Mouse (Mus musculus) layer of hippocampus, postnatal 25 days (tissue): ENCODE data around the gene Fto. TPM values are rescaled to one million over a fixed set of nuclear protein-coding genes. Genes with fewer than 3 reads are reported as not detected.

Experiments
- DNase-seq, 2 experiments: peaks; one replicate each; pipeline ENCODE4 v3.0.0; 2022; ENCODE audit warnings: mixed read lengths in 2 of 2, low spot score in 1 of 2; ENCODE audit errors: extremely low spot score in 1 of 2
- total RNA-seq, 2 experiments: library from RNA; stranded (reverse); gene quantifications; 2 replicates each; pipeline ENCODE4 v1.2.3; 2021

The Fto gene
- total RNA-seq, 2 experiments from 2014 or later = 138 TPM

- DNase-seq = no peak
Measured at GRCm38 (mm10) chr8:91592436-91593105, 279.2 kb downstream of the Fto start.

DNA sequence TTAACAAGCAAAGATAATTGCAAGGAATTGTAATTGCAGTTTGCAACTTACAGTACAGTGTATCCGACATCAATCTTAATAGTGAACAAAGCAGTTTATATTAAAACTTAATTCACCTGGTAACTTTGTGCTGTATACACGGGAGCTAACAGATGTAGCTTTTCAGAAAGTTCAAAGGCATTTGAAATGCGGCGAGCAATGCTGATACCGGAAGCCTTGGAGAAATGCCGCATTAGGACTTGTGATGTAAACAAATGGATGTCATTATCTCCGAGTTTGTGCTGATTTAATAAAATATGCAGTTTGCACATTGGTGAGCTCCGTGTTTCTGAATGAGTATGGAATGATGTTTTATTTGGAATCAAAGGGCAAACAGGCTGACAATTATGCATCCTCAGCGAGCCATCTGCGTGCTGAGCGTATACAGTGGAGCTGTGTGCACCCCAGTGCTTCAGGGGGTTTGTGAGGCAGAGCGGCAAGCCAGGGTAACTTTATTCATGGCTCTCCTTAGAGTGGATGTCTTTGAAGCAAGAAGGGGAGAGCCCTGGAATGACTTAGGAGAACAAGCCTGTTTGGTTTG is 280.0 kb downstream of the Fto start:
- DNase-seq = no peak

GRCm38 (mm10) chr8:91599349-91599837 is 286.1 kb downstream of the Fto start:
- DNase-seq = no peak

- no peak for DNase-seq
Measured at GRCm38 (mm10) chr8:91603751-91604150, 290.4 kb downstream of the Fto start.

DNA sequence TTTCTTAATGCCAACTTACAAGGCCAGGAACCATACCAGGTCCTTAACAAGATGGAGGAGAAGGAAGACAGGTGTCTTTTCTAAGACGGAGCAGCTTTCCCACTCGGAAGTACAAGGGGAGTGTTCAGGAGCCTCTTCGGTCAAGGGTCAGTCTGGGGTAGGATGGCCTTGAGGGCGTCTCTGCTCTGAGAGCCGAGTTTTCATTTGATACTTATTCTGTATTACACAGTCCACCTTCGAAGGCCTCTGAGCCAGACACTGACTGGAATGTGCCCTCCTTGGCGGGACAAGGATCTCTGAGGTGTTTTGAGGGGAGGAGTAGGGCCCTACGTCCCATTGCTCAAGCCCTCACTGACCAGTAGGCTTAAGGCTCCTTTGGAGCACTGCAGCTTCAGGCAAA is 292.6 kb downstream of the Fto start:
- DNase-seq = no peak

DNA sequence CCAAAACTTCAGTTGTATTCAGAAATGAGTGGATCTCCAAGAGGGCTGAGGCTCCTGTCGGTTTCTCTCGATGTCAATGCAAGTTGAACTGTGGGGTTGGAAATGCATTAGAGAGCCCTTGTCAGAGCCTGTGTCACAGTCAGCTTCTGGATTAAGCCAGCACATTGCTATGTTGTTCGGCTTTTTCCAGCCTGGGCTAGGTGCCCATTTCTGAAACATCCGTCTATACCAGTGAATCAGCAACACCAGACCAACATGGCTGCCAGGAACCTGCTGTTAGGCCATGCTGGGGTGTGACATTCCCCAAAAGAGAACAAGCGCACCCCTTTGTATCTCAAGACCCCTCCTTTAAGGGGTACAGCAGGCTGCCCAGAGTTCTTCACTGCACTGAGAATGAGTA is 293.8 kb downstream of the Fto start:
- DNase-seq = no peak

DNA sequence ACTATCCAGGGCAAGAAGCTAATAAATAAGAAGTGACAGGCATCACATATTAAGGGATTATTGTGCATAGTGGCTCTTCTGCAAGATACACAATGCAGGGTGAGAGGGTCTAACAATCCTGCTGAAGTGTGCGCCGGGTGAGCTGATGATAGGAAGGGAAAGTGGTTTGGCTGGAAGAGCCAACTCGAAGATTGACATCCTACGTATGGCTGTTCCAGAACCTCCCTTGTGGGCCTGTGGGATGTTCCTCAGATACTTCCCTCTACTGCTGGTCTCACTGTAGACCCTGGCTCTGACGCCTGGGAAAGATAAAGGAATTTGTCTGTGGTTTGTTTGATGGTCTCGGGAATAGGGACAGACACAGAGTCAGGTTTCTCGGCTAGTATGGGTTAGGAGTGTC is 297.9 kb downstream of the Fto start:
- DNase-seq = no peak

GRCm38 (mm10) chr8:91611723-91612362 is 298.5 kb downstream of the Fto start:
- no peak for DNase-seq

- no peak for DNase-seq
Measured at GRCm38 (mm10) chr8:91612387-91613130, 299.2 kb downstream of the Fto start.

- no peak for DNase-seq
Measured at GRCm38 (mm10) chr8:91613603-91614002, 300.3 kb downstream of the Fto start.

- no peak for DNase-seq
Measured at GRCm38 (mm10) chr8:91615196-91615595, 301.9 kb downstream of the Fto start.

DNA sequence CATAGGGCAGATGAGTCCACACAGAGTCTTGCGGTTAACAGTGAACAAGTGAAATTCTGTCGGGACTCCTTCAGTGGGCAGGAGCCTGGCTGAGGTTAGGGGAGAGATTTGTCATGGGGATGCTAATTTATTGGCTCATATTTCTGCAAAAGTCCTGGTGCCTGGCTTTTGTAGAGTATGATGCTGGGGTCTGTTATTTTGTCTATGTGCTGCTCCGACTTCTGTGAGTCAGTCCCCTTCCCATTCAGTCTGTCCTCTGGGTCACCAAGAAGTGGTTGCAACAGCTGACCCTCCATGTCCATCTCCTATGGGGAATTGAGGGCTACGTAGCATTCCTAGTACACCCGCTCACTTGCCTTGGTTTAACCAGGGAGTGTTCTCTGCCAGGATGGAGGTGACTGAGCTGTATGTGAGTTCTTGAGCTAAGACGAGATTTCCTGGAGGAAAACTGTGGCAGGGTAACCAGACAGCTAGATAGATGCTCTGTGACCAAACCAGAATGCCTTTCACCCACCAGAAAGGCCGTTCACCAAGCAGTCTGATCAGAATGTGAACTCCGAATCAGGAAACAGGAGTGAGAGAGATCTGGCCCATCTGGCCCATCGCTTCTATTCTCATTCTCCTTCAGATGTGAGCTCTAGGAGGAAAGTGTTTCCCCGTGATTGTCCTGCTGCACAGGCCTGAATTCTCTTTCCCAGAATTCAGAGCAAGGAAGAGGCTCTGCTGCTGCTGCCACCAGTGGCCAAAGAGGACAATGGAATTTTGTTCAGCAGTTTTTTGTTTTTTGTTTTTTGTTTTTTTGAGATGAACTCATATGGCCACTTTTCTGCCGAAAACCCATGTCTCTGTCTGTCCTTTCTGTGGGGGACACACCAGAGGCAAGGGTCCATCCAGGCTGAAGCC is 302.7 kb downstream of the Fto start:
- DNase-seq = no peak

- DNase-seq = no peak
Measured at GRCm38 (mm10) chr8:91617772-91618171, 304.4 kb downstream of the Fto start.

- DNase-seq = no peak
Measured at GRCm38 (mm10) chr8:91622757-91623156, 309.4 kb downstream of the Fto start.

- peak in 1 of 2 experiments; percentile 17 for DNase-seq
Measured at GRCm38 (mm10) chr8:91625686-91626558, 312.6 kb downstream of the Fto start.

DNA sequence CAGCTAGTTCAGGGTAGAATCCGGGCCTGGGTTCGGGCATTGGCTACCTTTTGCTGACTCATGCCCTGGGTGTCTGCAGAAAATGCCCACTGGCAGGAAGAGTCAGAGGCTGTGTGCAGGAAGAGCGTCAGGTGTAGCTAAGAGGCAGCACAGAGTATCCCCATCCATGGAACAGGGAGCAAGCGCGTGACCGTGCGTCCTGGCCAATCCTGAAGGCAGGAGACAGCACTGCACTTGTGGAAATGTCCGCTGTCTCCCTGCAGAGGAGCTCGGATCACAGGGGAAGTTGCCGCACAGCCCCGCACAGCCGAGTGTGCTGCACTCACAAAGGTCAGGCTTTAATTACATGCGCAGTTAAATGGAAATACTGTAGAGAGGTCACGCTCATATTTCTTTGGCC is 316.3 kb downstream of the Fto start:
- no peak for DNase-seq

GRCm38 (mm10) chr8:91630320-91631033 is 317.2 kb downstream of the Fto start:
- no peak for DNase-seq

DNA sequence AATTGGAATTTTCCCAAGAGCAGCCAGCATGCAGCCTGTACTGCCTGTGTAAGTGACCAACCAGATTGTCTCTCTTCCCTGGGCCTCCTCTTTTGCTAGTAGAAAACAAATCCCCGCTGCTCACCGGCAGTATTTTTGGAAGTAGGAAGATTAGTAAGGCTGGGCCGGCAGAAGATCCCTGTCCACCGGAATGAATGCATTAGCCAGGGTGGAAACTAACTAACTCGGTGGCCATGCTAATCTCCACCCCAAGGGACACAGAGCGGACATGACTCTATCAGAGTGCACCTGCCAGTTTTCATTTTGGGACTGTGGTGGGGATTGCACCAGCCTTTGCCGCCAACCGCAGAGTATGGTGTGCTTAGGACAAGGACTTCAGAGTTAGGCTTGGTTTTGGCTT is 319.1 kb downstream of the Fto start:
- DNase-seq = no peak
